Mouse (Mus musculus) spleen, adult 2 months (tissue): Measurements from ENCODE around the gene Ccr10. TPM values are rescaled to one million over a fixed set of nuclear protein-coding genes. Genes with fewer than 3 reads are reported as not detected.

Experiments
- DNase-seq, 2 experiments: peaks; one replicate each; pipeline versions ENCODE4 v3.0.0 to v3.0.0-alpha.2; 2012 to 2021; ENCODE audit warnings: low spot score in 2 of 2, low read depth in 1 of 2
- H3K27ac ChIP-seq: fragments of 200-500 bp; 2 replicates; pipeline ENCODE4 v1.5.1; 2012; ENCODE audit warnings: low read length, inconsistent platforms; ENCODE audit not compliant: insufficient read depth
- H3K27me3 ChIP-seq: fragments of 200-500 bp; 2 replicates; pipeline ENCODE4 v1.6.1; 2012; ENCODE audit warnings: mild to moderate bottlenecking, moderate library complexity, low read length, inconsistent platforms; ENCODE audit not compliant: control insufficient read depth, insufficient read depth
- H3K36me3 ChIP-seq: fragments of 200-500 bp; 2 replicates; pipeline ENCODE4 v1.6.1; 2012; ENCODE audit warnings: mild to moderate bottlenecking, low read length, inconsistent platforms; ENCODE audit not compliant: control insufficient read depth, insufficient read depth
- H3K4me1 ChIP-seq: fragments of 200-500 bp; 2 replicates; pipeline ENCODE4 v1.6.1; 2011; ENCODE audit warnings: inconsistent platforms; ENCODE audit not compliant: control insufficient read depth, insufficient read depth, insufficient read length
- H3K4me3 ChIP-seq: fragments of 200-500 bp; 2 replicates; pipeline ENCODE4 v1.5.1; 2011; ENCODE audit warnings: mild to moderate bottlenecking, inconsistent platforms; ENCODE audit not compliant: insufficient read depth, insufficient read length; ENCODE audit errors: extremely low read depth
- CTCF ChIP-seq: fragments of 200-500 bp; IDR thresholded peaks from 2 replicates; pipeline ENCODE4 v1.5.1; 2011; ENCODE audit warnings: mild to moderate bottlenecking, inconsistent platforms; ENCODE audit not compliant: insufficient read depth, insufficient read length, insufficient replicate concordance; ENCODE audit errors: extremely low read depth
- POLR2A ChIP-seq: fragments of 200-500 bp; IDR thresholded peaks from 2 replicates; pipeline ENCODE4 v1.6.1; 2011; ENCODE audit warnings: low read depth, low read length, inconsistent platforms
- WGBS: fragments of 180-500 bp; shearing (Covaris S2); methylation state at CpG from one replicate; pipeline ENCODE4 v1.1.7; 2018; 5-methylcytosine and 5-hydroxymethylcytosine counted together
- polyA plus RNA-seq: library from polyadenylated mRNA; depleted of rRNA; stranded (reverse); fragments of >200 nt; gene quantifications from 2 replicates; pipeline ENCODE4 v1.2.3, GENCODE M21; 2012

Ccr10 gene
- polyA plus RNA-seq, 1 experiment, result 1.6 TPM

DNA sequence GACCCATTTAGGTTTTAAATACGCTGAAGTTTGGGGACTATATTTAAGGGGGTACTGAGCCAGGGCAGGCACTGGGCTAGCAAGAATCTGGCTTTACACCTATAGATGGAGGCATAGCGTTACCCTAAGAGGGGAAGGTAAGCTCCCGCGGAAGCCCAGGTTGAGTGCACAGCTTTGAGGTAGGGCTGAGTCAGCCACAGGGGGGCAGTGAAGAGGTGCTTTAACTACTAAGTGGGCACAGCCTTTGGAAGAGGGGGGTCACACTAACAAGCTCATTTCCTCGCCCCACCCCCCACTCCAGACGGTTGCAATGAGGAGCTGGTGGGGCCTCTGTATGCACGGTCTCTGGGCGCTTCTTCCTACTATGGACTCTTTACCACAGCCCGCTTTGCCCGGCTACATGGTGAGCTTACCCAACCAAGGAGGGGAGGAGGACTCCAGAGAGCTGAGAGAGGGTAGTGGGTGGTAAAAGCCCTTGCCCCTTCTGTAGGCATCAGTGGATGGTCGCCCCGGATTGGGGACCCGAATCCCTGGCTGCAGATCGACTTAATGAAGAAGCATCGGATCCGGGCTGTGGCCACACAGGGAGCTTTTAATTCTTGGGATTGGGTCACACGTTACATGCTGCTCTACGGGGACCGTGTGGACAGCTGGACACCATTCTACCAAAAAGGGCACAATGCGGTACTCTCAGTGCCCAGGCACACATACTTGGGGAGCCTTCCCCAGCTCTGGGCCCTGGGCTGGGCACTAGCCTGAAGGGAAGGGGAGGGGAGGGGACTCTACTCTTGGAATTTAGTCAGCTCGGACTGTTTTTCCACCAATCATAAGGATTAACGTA lies 1.9 kb upstream of the Ccr10 start:
- peak in 1 of 2 experiments; percentile 75 for DNase-seq
- peaks cover 29% of the 10 kb centered on the region for H3K4me1 ChIP-seq
- TF ChIP-seq CTCF (peak; percentile 69; the same call in 1 of the 2 replicates), POLR2A (no peak)
- peaks cover 9% of the 10 kb centered on the region for H3K27me3 ChIP-seq
- H3K4me3 ChIP-seq, result no peak overlapping the region
- 44% methylated on average over 22 of the region's 22 CpGs for WGBS
- H3K27ac ChIP-seq, result no peak overlapping the region
- H3K36me3 ChIP-seq, result no peaks in the 10 kb centered on the region

DNA sequence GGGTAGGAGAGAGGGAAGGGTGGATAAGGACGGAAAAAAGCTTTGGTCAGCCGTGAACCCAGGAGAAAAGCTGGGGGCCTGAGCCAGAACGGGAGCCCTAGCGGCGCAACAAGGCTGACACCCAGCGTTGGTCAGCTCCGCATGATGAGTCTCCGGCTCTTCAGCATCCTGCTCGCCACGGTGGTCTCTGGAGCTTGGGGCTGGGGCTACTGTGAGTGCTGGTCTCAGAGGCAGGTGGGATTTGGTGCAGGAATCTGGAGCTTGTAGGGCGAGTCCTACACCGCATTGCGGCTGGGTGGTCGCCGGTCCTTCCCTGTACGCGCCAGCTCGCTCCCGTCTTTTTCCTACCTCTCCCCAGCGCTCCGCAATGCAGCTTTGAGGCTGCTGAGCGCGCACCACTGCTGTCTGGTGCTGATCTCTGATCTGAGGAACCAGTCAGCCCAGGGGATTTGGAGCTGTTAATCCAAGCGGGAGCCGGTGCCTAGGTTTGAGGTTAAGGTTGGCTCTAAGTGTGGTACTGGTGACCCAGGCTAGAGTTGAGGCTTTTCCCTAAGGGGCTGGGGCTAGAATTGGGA lies 961 bp upstream of the Ccr10 start:
- H3K36me3 ChIP-seq, result no peaks in the 10 kb centered on the region
- WGBS, result 6% methylated on average over 25 of the region's 25 CpGs
- no peak overlapping the region for H3K27ac ChIP-seq
- H3K4me1 ChIP-seq, result peaks cover 30% of the 10 kb centered on the region
- TF ChIP-seq CTCF (no peak), POLR2A (no peak)
- no peak overlapping the region for H3K4me3 ChIP-seq
- H3K27me3 ChIP-seq, result peaks cover 10% of the 10 kb centered on the region
- no peak for DNase-seq

DNA sequence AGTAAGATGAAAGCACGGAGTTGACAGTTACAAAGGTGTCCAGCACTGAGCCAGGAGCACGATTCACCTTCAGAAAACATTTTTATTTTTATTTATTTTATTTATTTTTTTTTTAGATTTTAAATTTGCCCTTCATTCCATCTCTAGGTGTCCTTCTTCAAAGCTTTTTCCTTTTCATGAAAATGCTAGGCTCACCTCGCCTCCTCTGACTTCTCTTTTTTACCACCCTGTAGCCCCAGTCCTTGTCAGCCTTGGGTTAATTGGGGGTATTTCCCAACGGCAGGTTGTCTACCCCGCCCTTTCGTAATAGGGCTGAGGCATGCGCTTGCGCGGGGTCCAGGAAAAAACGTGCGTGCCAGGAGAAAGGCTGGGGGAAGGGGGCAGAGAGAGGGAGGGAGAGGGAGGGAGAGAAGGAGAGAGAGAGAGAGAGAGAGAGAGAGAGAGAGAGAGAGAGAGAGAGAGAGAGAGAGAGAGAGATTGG lies 433 bp upstream of the Ccr10 start:
- no peak for DNase-seq
- Histone ChIP-seq H3K27ac (no peak overlapping the region), H3K4me3 (no peak overlapping the region), H3K4me1 (peaks cover 32% of the 10 kb centered on the region), H3K27me3 (peaks cover 14% of the 10 kb centered on the region), H3K36me3 (no peaks in the 10 kb centered on the region)
- WGBS, result 8% methylated on average over 11 of the region's 11 CpGs
- TF ChIP-seq CTCF (no peak), POLR2A (no peak)

DNA sequence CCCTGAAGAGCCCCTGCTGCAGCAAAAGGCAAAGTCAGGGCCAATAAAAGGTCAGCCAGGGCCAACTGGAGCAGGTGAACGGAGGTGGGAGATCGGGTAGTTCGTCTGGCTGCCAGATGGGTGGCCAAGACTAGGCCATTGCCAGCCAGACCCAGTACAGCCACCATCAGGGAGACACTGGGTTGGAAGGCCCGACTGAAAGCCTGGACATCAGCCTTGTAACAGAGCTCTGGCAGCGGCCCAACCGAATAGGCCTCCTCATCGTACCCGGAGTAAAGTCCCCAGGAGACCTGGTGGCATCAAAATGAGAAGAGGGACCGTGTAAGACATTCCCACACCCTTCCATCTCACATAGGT lies 876 bp downstream of the Ccr10 start:
- no peak for DNase-seq
- Histone ChIP-seq H3K27me3 (peaks cover 26% of the 10 kb centered on the region), H3K4me1 (peaks cover 35% of the 10 kb centered on the region), H3K27ac (0 out of 2 replicates have a peak overlapping the region, but pooled peaks have one; percentile 27), H3K4me3 (no peak overlapping the region), H3K36me3 (no peaks in the 10 kb centered on the region)
- WGBS, result 42% methylated on average over 9 of the region's 9 CpGs
- no peak for TF ChIP-seq CTCF
- TF ChIP-seq POLR2A, result no peak

DNA sequence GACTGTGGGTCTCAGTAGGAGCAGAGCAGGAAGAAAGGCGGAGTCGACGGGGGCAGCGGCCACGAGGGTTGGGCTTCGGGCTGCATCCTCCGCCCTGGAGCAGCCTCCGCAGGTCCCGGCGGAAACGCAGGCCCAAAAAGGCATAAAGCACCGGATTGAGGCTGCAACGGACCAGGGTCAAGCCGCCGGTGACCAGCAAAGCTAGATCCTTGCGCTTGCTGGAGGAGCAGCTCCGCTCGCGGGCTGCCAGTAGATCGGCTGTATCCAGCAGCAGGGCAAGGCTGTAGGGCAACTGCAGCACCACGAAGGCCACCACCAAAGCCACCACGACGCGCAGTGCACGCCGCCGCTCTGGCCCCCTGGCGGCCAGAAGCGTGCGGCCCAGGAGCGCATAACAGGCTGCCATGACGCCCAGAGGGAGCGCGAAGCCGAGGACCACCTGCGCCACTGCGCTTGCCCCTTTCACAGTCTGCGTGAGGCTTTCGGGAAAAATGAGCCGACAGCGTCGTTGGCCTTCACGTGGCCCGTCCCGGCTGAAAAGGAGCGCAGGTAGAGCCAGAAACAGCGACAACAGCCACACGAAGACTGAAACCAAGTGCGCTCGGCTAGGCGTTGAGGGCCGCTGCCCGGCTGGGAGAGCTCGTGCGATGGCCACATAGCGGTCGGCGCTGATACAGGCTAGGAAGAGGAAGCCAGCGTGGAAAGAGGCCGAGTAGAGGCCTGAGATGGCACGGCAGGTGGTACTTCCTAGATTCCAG lies 1.4 kb downstream of the Ccr10 start:
- TF ChIP-seq CTCF (peak; percentile 92), POLR2A (no peak)
- Histone ChIP-seq H3K4me1 (peaks cover 35% of the 10 kb centered on the region), H3K27ac (0 out of 2 replicates have a peak overlapping the region, but pooled peaks have one; percentile 27), H3K27me3 (peaks cover 27% of the 10 kb centered on the region), H3K4me3 (peak overlapping the region; percentile 49), H3K36me3 (no peaks in the 10 kb centered on the region)
- 3% methylated on average over 61 of the region's 61 CpGs for WGBS
- DNase-seq, result peak; percentile 62 to 71

DNA sequence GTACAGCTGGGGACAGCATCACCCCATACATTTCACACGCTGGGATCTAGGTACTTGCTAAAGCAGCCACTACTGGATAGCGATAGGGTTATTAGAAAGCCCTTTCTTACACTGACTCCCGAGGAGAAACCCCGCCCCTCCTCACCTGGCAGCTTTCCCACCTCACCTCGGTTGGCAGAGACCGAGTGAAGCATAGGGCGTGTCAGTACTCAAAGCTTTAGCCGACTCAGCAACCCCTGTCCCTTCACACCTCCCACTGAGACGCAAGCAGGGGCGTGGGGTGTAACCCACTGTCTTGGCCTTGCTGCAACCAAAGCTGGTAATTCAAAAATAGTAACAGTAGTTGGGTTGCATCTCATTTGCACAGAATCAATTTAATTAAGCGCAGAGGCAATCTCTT lies 2.1 kb downstream of the Ccr10 start:
- Histone ChIP-seq H3K4me3 (no peak overlapping the region), H3K4me1 (peaks cover 35% of the 10 kb centered on the region), H3K27me3 (peaks cover 29% of the 10 kb centered on the region), H3K27ac (no peak overlapping the region), H3K36me3 (no peaks in the 10 kb centered on the region)
- DNase-seq, result no peak
- 14% methylated on average over 11 of the region's 11 CpGs for WGBS
- no peak for TF ChIP-seq CTCF
- TF ChIP-seq POLR2A, result no peak
